Mouse (Mus musculus): Measurements from ENCODE around the gene Arid5b.

DNA sequence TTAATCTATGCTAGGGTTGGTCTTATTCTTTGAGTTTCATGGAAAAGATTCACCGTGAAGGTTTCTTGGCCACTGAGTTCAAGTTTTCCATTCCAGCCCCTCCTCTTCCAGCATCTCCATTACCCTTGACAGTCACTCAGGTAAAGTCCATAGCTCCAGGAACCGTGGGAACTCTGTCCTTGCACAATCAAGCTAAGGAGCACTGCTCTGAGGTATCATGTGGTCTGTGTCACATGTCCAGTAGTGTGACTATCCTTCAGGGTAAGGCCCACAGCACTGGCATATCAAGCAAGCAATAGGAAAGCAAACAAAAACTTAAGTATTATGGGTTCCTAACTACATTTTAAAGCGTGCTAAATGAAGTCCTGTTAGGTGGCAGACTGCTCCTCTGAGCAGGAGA, 22.4 kb downstream of the Arid5b start:
- TF ChIP-seq POLR2A (IDR thresholded peaks at IDR 0.05; ENCODE audit: low read depth, low read length) (no peak), CTCF (conservative IDR thresholded peaks at IDR 0.05; ENCODE audit: insufficient read depth, insufficient read length, low read depth, low read length) (no peak)

All from kidney, adult 2 months (tissue).